Mouse (Mus musculus): ENCODE measurements around the gene Fcer1g.

The Fcer1g gene

GRCm38 (mm10) chr1:171187851-171188700, 46.1 kb downstream of the Fcer1g start:
- no peak for DNase-seq (ENCODE audit: low spot score in 2 of 2)

GRCm38 (mm10) chr1:171185655-171186054, 48.5 kb downstream of the Fcer1g start:
- DNase-seq (ENCODE audit: low spot score in 2 of 2), result no peak

GRCm38 (mm10) chr1:171184314-171184713, 49.9 kb downstream of the Fcer1g start:
- DNase-seq (ENCODE audit: low spot score in 2 of 2), result no peak

- no peak for DNase-seq (ENCODE audit: low spot score in 2 of 2)
Measured at GRCm38 (mm10) chr1:171183620-171184019, 50.5 kb downstream of the Fcer1g start.

- DNase-seq (ENCODE audit: low spot score in 2 of 2), result no peak
Measured at GRCm38 (mm10) chr1:171183025-171183424, 51.1 kb downstream of the Fcer1g start.

Measured in right cerebral cortex, adult 2 months (tissue).